Mouse (Mus musculus): ENCODE data around the gene Dytn.

Dytn gene

GRCm38 (mm10) chr1:63579153-63579552, 107.6 kb downstream of the Dytn start:
- DNase-seq (ENCODE audit: low read depth, low spot score): no peak

DNA sequence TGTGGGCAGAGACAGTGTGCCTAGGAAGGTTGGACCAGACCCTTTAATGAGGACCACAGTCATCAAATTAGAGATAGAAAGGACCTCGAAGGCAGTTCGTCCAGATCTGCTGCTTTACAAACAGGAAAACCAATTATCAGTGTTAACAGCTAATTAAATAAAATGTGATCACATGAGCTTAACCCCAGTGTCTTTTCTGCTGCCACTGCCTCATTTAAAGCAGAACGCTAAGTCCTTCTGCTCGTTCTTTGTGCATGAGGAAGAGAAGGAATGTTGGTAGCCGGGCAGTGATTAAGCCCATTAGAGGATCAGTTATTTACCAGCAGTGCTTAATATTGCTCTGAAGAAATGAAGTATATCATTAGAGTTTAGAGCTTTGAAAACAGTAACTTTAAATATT, 109.9 kb downstream of the Dytn start:
- DNase-seq (ENCODE audit: low read depth, low spot score): no peak

DNA sequence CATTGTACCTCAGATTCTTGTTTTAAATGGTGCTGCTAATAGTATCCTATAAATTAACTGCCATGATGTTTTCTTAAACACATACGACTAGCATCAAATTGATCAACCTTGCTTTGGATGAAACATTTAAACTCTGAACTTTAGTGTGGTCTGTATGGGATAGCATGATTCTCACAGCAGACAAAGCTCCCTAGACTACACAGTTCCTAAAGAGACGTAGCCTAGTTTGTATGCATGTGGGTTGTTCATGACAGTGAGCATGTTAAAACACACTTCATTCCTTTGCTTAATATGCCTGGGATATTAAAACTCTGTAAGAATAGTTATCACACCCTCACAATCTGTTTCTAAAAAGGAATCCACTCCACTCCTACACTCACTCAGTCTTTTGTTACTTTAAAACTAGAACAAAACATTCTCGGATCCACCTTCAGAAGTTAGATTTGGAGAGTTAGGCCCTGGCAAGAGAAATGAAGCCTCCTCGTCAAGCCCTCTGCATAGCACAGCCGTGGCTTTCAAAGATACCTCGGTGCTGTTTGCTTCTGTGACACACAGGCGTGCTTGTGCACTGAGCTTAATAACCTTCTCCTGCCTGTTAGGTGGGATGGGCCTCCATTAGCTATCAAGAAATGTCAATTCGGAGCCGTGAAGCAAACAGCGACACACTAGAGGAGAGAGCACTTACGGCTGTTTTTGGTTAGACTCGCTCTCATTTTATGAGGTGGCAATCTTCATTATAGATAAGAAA, 112.7 kb downstream of the Dytn start:
- DNase-seq (ENCODE audit: low read depth, low spot score): peak; percentile 74

GRCm38 (mm10) chr1:63573432-63573831, 113.3 kb downstream of the Dytn start:
- DNase-seq (ENCODE audit: low read depth, low spot score): no peak
